Mouse (Mus musculus): Measurements from ENCODE around the gene Gabrb2.

Gabrb2 gene

DNA sequence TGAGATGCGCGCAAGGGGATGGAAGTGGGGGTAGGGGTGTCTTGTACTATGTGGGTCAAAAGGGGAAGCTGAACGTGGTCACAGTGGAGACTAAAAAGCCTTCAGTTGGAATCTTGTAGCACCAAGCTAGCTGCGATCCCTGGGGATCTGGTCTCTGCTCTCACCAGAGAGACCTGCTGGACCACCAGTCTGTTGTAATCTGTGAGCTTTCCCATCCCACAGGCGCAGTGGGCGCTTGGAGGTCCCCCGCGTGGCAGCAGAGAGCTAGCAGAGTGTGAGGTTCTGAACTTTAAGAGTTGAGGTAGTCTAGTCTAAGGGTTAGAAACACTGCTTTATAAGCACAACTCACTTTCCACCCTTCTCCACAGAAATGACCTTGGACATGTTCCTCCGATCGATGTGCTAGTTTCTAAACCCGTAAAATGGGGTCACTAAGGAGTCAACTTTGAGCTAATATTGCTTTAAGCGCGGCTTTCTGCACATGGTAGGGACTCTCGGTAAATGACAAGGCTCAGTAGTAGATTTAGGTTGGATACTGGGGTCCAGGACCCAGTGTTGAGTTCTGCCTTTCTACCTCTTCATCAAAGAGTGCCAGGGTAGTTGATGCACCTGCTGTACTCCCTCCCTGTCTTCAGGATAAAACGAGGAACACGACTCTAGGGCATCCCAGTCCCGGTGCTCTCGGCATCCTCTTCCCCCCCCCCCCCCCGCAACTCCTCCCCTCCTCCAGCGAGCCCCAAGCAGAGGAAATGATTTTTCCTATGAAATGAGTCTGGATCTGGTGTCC lies at the start of gene Gabrb2:
TSS of gene Gabrb2 (plus strand) at position 762 of the 787 bp plus-strand sequence.
- no peak for DNase-seq

- no peak for DNase-seq
Observed at GRCm38 (mm10) chr11:42378983-42379382, 40.6 kb upstream of the Gabrb2 start.

DNA sequence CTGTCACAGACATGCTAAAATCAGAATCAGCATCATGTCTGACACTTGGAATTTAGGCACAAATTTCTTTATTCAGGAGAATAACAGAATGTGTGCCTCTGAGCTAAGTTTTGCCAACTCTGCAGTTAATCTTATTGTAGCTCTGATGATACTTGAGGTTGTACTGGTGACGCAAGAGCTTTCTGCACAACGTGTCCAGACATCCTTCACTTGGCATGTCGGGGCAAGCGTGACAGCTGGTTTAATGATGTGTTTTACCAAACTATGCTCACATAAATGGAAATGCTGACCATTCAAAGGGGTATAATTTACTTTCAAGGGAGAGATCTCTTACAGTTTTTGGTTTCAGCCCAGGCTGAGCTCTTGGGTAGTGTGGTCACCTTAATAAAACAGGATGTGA lies 33.1 kb upstream of the Gabrb2 start:
- no peak for DNase-seq

GRCm38 (mm10) chr11:42390682-42391290 lies 28.8 kb upstream of the Gabrb2 start:
- DNase-seq = no peak

GRCm38 (mm10) chr11:42393451-42393850 lies 26.1 kb upstream of the Gabrb2 start:
- DNase-seq = no peak

DNA sequence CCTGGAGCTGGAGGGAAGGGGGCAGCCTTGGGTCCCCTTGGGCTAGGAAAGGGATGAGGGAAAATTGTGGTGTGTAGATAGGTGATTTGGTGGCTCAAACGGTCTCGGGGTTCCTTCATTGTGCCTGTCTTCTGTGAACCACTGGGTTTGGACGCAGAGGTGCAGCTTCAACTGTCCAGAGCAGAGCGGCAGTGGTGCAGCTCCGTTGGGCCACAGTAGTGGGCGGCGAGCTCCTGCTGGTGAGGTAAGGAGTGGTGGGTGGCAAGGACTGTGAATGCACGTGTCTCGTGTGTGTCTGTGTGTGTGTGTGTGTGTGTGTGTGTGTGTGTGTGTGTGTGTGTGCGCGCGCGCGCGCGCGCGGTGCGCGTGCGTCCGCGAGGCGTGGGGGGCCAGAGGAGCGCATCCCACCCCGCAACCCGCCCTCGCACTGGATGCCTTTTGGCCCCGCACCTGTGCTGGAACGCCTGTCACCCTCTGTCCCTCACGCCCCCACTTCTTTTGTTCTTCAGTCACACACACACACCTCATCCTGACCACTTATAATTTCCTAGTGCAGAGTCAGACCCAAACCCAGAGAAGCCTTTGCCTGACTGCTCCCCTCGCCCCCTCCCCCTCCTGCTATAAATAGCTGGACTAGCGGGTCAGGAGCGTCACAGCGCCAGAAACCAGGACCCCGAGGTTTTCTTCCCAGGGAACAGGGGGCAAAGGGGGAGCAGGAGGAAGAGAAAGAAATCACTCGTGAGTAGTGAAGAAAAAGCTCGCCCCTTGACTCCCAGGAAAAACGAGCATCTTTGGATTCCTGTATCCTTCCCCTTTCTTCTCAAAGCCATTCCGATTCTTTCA lies 455 bp downstream of the Gabrb2 start:
- no peak for DNase-seq

GRCm38 (mm10) chr11:42420634-42421470 lies 1.3 kb downstream of the Gabrb2 start:
- no peak for DNase-seq

DNA sequence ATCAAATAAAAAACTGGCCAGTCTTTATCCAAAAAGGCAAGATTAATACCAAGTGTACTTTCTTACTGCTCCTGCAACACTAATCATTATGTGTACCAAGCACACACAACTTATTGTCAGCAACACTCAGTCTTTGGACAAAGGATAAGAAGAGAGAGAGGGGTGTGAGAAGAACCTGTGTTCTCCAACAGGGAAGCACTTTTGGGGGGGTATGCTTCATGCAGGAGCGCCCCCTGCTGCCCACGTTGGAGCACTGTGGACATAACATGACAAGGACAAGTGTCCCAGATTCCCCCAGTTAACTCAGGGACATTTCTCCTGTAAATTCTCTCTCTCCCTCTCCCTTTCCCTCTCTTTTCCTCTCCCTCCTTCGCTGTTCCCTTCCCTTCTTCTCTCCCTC lies 3.7 kb downstream of the Gabrb2 start:
- DNase-seq = no peak

GRCm38 (mm10) chr11:42431495-42431894 lies 11.9 kb downstream of the Gabrb2 start:
- no peak for DNase-seq

- DNase-seq = no peak
Observed at GRCm38 (mm10) chr11:42438978-42439377, 19.4 kb downstream of the Gabrb2 start.

GRCm38 (mm10) chr11:42443641-42444040 lies 24.1 kb downstream of the Gabrb2 start:
- no peak for DNase-seq

DNA sequence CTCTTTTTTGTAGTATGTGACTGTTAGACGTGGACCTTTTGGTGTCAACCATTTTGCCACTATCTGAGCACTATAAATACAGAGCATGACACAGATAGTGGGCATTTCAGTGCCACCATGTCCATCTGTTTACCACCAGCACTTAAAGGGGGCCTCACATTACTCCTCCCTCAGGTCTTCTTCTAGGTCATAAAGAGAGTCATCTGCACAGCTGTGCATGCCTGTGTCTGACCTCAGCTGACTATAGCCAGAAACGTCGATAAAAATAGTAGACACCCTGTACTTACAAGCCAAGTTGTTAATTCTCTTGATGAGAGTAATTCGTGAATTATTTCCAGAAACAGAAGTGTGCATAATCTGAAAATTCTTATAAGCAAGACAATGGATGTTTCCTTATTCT lies 29.4 kb downstream of the Gabrb2 start:
- no peak for DNase-seq

GRCm38 (mm10) chr11:42464136-42464535 lies 44.6 kb downstream of the Gabrb2 start:
- DNase-seq = no peak

GRCm38 (mm10) chr11:42468381-42468780 lies 48.8 kb downstream of the Gabrb2 start:
- no peak for DNase-seq

- no peak for DNase-seq
Observed at GRCm38 (mm10) chr11:42474523-42474922, 55.0 kb downstream of the Gabrb2 start.

DNA sequence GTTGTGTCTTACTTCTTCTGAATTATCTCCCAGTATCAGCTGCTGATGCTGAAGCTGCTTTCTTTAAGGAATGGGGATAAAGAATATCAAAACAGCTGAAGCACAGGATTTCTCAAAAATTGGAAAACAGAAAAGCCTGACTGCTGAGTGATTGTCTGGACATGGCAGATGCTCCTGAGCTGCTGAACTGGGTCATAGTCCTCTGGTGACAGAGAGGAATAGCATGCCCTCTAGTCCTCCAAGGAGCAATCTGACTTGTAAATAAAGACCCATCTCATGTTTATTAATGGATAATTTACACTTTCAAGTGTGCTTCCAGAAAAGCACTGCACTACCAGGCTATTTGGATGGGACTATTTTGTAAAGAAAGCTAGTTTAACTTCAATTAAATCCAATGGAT lies 68.1 kb downstream of the Gabrb2 start:
- no peak for DNase-seq

DNA sequence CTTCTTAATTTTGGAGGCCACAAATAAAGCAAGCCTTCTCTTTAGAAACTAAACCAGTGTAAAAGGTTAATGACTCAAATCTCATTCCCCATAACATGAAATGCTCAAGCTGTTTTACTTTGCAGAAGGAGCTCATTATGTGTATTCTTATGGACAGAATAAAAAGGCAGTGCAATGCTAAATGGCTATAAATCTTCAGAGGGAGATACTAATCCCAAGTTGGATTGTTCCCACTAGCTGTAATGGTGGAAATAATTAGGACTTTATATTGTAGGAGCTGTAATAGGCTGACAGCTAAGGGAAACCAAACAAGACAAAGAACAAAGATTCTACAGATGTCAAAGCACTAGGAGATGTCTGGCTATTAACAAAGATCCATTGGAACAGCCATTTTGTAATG lies 81.6 kb downstream of the Gabrb2 start:
- no peak for DNase-seq

DNA sequence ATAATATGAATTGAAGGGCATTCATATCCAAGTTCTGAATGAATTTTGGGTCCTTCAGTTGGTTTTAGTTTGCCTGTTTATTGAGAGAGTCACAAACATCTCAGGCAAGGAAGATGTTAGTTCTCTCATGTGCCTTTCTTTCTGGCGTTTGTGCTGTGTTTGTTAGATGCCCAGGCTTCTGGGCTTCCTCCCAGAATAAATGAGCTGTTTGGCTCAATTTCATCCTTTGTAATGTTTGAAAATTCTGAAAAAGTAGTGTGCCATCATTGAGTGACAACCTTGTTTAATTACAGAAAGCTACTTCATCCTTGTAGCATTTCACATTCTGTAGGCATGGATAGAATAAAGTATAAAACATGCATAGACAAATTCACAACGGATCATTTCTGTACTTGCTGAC lies 85.9 kb downstream of the Gabrb2 start:
- DNase-seq = no peak

DNA sequence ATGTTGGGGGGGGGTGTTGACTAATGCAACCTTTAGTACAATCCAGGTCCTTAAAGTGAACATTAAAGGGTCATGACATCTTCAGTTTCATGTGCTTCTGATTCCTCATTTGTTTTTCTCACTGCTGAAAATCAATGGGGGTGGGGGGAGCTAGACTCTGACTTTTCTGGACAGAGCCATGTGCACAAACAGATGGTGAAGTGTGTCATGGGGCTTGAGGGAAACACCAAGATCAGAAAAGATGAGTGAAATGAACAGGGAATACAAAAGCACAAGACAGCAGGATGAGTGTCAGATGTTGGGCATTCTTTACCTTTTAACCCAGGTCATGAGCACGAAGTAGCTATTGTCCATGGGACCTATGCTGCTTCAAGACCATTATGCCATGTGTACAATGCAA lies 86.4 kb downstream of the Gabrb2 start:
- no peak for DNase-seq

GRCm38 (mm10) chr11:42521960-42522359 lies 102.4 kb downstream of the Gabrb2 start:
- no peak for DNase-seq

- DNase-seq = no peak
Observed at GRCm38 (mm10) chr11:42528226-42528881, 108.8 kb downstream of the Gabrb2 start.

DNA sequence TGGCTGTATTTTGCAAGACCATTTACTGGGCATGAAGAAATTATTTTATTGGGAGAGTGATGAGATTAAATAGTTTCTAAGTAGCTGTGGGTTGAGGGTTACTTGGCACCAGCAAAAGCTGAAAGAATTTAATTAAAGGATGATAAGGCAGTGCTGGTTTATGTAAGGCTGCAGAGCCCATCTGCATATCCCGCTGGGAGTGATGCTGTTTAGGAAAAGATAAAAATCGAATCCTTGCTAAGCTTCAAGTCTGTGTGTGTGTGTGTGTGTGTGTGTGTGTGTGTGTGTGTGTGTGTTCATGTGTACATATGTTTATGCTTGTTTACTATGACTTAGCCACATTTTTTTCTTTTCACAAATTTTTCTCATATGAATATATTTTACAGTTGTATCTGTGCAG lies 113.0 kb downstream of the Gabrb2 start:
- no peak for DNase-seq
